Mouse (Mus musculus): Measurements from ENCODE around the gene Tnfsfm13. TPM values are rescaled to one million over a fixed set of nuclear protein-coding genes. Genes with fewer than 3 reads are reported as not detected.

The Tnfsfm13 gene
- polyA plus RNA-seq, 1 experiment from 2014 or later, result 0.45 TPM

GRCm38 (mm10) chr11:69670786-69671725, 24.8 kb downstream of the Tnfsfm13 start:
- Histone ChIP-seq H3K36me3 (ENCODE audit: poor library complexity, severe bottlenecking) (peaks cover 74% of the 10 kb centered on the region), H3K4me1 (peaks cover 31% of the 10 kb centered on the region), H3K9ac (peak overlapping the region; percentile 100), H3K4me3 (peak overlapping the region; percentile 100), H3K9me3 (replicated peaks) (no peaks in the 10 kb centered on the region), H3K27ac (peak overlapping the region; percentile 98), H3K27me3 (no peaks in the 10 kb centered on the region), H3K4me2 (peak overlapping the region; percentile 97)
- ATAC-seq, result peak; percentile 73
- WGBS, result under 1% methylated on average over 50 of the region's 61 CpGs

DNA sequence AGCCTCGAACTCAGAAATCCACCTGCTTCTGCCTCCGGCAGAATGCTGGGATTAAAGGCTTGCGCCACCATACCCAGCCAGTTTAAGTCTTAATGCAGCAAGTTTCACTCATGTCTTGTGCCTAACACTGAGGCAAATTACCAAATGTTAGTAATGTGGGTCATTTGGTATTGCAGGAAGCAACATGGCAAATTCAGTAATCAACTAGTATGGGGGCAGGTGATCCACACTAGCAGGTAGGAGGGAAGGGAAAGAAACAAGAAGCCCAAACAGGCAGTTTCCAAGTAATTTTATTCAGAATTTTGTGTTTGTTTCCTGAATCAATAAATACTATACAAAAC, 29.3 kb downstream of the Tnfsfm13 start:
- Histone ChIP-seq H3K4me1 (peaks cover 32% of the 10 kb centered on the region), H3K4me2 (no peak overlapping the region), H3K9ac (no peak overlapping the region), H3K36me3 (ENCODE audit: poor library complexity, severe bottlenecking) (peaks cover 72% of the 10 kb centered on the region), H3K4me3 (no peak overlapping the region), H3K9me3 (replicated peaks) (no peaks in the 10 kb centered on the region), H3K27me3 (no peaks in the 10 kb centered on the region), H3K27ac (no peak overlapping the region)
- 83% methylated on average over 3 of the region's 3 CpGs for WGBS
- no peak for ATAC-seq

GRCm38 (mm10) chr11:69665961-69666664, 29.8 kb downstream of the Tnfsfm13 start, which contains the start of gene Cd68:
Gene Cd68, minus strand, starts transcription at chr11:69666153.
- Histone ChIP-seq H3K4me1 (peaks cover 38% of the 10 kb centered on the region), H3K4me3 (no peak within 1 kb of the TSS), H3K27me3 (no peaks in the 10 kb centered on the region), H3K27ac (peak within 1 kb of the TSS; percentile 19; the same call in 1 of the 2 replicates), H3K9ac (no peak within 1 kb of the TSS), H3K9me3 (replicated peaks) (no peaks in the 10 kb centered on the region), H3K36me3 (ENCODE audit: poor library complexity, severe bottlenecking) (peaks cover 72% of the 10 kb centered on the region), H3K4me2 (no peak within 1 kb of the TSS)
- 33% methylated on average over 7 of the region's 7 CpGs for WGBS
- ATAC-seq, result no peak

GRCm38 (mm10) chr11:69665457-69665960, 30.4 kb downstream of the Tnfsfm13 start:
- ATAC-seq, result no peak
- Histone ChIP-seq H3K27ac (peak overlapping the region; percentile 19; the same call in 1 of the 2 replicates), H3K36me3 (ENCODE audit: poor library complexity, severe bottlenecking) (peaks cover 68% of the 10 kb centered on the region), H3K9ac (no peak overlapping the region), H3K27me3 (no peaks in the 10 kb centered on the region), H3K4me2 (no peak overlapping the region), H3K9me3 (replicated peaks) (no peaks in the 10 kb centered on the region), H3K4me1 (peaks cover 37% of the 10 kb centered on the region), H3K4me3 (no peak overlapping the region)
- WGBS, result 75% methylated on average over 9 of the region's 9 CpGs

GRCm38 (mm10) chr11:69664841-69665240, 31.1 kb downstream of the Tnfsfm13 start:
- H3K4me3 ChIP-seq, result no peak overlapping the region
- peaks cover 34% of the 10 kb centered on the region for H3K4me1 ChIP-seq
- no peak for ATAC-seq
- 0 out of 2 replicates have a peak overlapping the region, but pooled peaks have one; percentile 97 for H3K27ac ChIP-seq
- no peak overlapping the region for H3K4me2 ChIP-seq
- H3K36me3 ChIP-seq (ENCODE audit: poor library complexity, severe bottlenecking), result peaks cover 68% of the 10 kb centered on the region
- no peaks in the 10 kb centered on the region for H3K9me3 ChIP-seq (replicated peaks)
- no peak overlapping the region for H3K9ac ChIP-seq
- 93% methylated on average over 7 of the region's 7 CpGs for whole genome bisulfite sequencing
- H3K27me3 ChIP-seq, result no peaks in the 10 kb centered on the region

- H3K36me3 ChIP-seq (ENCODE audit: poor library complexity, severe bottlenecking), result peaks cover 64% of the 10 kb centered on the region
- peaks cover 24% of the 10 kb centered on the region for H3K4me1 ChIP-seq
- H3K4me2 ChIP-seq, result no peak overlapping the region
- H3K4me3 ChIP-seq, result no peak overlapping the region
- WGBS, result 91% methylated on average over 6 of the region's 6 CpGs
- H3K9ac ChIP-seq, result no peak overlapping the region
- no peaks in the 10 kb centered on the region for H3K9me3 ChIP-seq (replicated peaks)
- H3K27me3 ChIP-seq, result no peaks in the 10 kb centered on the region
- peak overlapping the region; percentile 97 for H3K27ac ChIP-seq
- no peak for ATAC-seq
Observed at GRCm38 (mm10) chr11:69663795-69664194, 32.1 kb downstream of the Tnfsfm13 start.

DNA sequence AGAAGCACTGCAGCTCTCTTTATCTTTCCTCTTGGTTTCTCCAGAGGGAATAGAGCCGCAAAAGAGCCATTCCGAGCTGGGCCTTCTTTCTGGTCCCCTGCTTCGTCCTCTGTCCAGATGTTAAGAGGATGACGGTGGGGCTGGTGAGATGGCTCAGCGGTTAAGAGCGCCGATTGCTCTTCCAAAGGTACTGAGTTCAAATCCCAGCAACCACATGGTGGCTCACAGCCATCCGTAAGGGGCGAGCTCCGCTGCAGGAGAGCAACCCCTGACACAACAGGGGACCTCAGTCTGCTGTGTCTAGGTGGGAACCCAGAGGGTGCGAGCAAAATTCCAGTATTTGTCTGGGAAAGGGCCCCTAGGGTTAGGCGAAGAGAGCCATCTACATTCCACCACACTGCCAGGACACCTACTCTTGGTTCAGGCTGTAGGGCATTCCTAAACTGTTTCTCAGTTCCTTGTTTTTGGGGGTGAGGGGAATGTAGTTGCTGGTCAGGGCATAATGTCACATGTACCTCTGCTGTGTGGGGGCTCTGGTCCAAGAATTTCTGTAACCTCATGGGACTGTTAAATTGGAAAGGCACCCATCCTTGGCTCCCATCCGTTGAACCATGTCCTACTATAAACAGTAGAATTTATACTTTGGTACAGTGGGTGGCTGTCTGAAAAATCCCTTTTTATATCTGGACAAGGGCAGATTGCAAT, 32.8 kb downstream of the Tnfsfm13 start:
- H3K9me3 ChIP-seq (replicated peaks), result no peaks in the 10 kb centered on the region
- peak overlapping the region; percentile 97 for H3K27ac ChIP-seq
- peaks cover 22% of the 10 kb centered on the region for H3K4me1 ChIP-seq
- peak; percentile 9 for ATAC-seq
- peak overlapping the region; percentile 57 for H3K4me3 ChIP-seq
- WGBS, result 69% methylated on average over 13 of the region's 13 CpGs
- no peaks in the 10 kb centered on the region for H3K27me3 ChIP-seq
- H3K9ac ChIP-seq, result peak overlapping the region; percentile 71
- H3K4me2 ChIP-seq, result peak overlapping the region; percentile 61
- peaks cover 64% of the 10 kb centered on the region for H3K36me3 ChIP-seq (ENCODE audit: poor library complexity, severe bottlenecking)

DNA sequence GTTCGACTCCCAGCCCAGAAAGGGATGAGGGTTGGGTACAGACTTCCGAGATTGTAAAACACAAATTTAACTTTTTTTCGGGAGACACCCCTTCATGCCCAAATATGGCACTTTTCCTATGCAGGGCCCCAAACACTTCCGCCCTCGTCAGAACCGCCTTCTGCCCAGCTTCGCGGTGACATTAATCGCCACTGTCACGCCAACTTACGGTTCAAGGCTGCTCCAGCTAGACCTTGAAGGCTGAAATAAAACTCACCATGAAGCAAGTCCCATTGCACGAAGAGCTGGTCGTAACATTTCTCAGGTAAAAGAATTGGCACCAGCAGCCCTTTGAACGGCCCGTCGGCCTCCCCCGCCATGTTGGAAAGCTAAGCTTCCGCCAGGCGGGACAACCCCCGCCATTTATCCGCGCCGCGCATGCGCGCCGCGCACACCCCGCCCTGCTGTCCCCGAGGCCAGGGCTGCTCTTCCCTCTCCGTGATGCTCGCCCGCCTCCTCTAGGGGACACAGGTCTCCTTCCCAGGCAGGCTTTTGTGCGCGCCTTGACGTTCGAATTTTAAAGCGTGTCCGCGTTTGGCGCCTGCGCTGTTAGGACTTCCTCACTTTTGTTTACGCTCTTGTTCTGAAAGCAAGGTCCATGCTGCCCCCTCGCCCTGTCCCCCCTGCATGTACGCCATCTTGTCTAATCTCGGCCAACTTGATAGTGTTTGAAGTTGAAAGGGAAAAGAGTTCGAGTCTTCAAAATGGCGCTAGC, 33.5 kb downstream of the Tnfsfm13 start, which contains the start of gene Mpdu1:
TSS of gene Mpdu1 (minus strand) at position 430 of the 754 bp plus-strand sequence.
- peak within 1 kb of the TSS; percentile 97 for H3K27ac ChIP-seq
- H3K9me3 ChIP-seq (replicated peaks), result no peaks in the 10 kb centered on the region
- peaks cover 22% of the 10 kb centered on the region for H3K4me1 ChIP-seq
- H3K27me3 ChIP-seq, result no peaks in the 10 kb centered on the region
- peaks cover 64% of the 10 kb centered on the region for H3K36me3 ChIP-seq (ENCODE audit: poor library complexity, severe bottlenecking)
- peak within 1 kb of the TSS; percentile 71 for H3K9ac ChIP-seq
- H3K4me3 ChIP-seq, result peak within 1 kb of the TSS; percentile 57
- under 1% methylated on average over 48 of the region's 48 CpGs for WGBS
- peak; percentile 96 for ATAC-seq
- H3K4me2 ChIP-seq, result peak within 1 kb of the TSS; percentile 61

- peak overlapping the region; percentile 57 for H3K4me3 ChIP-seq
- 0 out of 2 replicates have a peak overlapping the region, but pooled peaks have one; percentile 97 for H3K27ac ChIP-seq
- H3K9ac ChIP-seq, result peak overlapping the region; percentile 71
- H3K4me2 ChIP-seq, result peak overlapping the region; percentile 61
- 87% methylated on average over 3 of the region's 3 CpGs for WGBS
- no peak for ATAC-seq
- H3K4me1 ChIP-seq, result peaks cover 22% of the 10 kb centered on the region
- no peaks in the 10 kb centered on the region for H3K9me3 ChIP-seq (replicated peaks)
- peaks cover 65% of the 10 kb centered on the region for H3K36me3 ChIP-seq (ENCODE audit: poor library complexity, severe bottlenecking)
- no peaks in the 10 kb centered on the region for H3K27me3 ChIP-seq
Observed at GRCm38 (mm10) chr11:69661221-69661881, 34.5 kb downstream of the Tnfsfm13 start.

GRCm38 (mm10) chr11:69657462-69657881, 38.4 kb downstream of the Tnfsfm13 start:
- Histone ChIP-seq H3K4me2 (no peak overlapping the region), H3K4me3 (no peak overlapping the region), H3K9me3 (replicated peaks) (no peaks in the 10 kb centered on the region), H3K36me3 (ENCODE audit: poor library complexity, severe bottlenecking) (peaks cover 70% of the 10 kb centered on the region), H3K9ac (no peak overlapping the region), H3K27me3 (no peaks in the 10 kb centered on the region), H3K27ac (no peak overlapping the region), H3K4me1 (peaks cover 20% of the 10 kb centered on the region)
- no peak for ATAC-seq
- 84% methylated on average over 15 of the region's 15 CpGs for WGBS
